24 mouse cellular contexts compared by ENCODE assay signal in the genomic region with DNA sequence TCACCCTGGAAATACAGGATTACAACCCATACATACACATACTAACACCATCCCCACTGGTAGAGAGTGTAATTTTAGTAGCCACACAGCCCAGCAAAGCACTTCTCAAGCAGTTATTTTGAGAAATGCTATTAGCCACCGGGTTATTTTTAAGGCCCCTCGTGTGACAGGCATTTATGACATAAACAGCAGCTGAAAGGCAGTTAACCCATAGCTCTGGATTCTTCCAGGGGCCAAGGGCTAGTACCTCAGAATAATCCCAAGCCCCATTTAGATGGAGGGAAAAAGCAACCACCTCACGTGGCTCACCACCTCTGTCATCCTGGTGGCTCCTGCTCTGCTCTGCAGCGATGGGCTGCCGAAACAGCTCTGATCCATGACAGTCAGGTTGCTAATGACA.
DNase-seq lines count a peak whose midpoint lies in the region; ATAC-seq and TF ChIP-seq lines count a peak whose summit lies in the region.
"Had no signal": no experiment of that assay in that cellular context is flagged by ENCODE, and none has a peak within 500 bp of the region (broad histone marks: within the 10 kb centered on the region; RNA-seq: fewer than 3 reads in every experiment).

No protein-coding gene starts in this region.

- no peak overlapping the region for H3K9ac ChIP-seq in heart, adult 2 months (ENCODE audit: low read depth, low read length)
- H3K9ac ChIP-seq in heart, embryonic 12.5 days: no peak overlapping the region
- H3K9ac ChIP-seq in limb, embryonic 14.5 days (ENCODE audit: low read depth, low read length, severe bottlenecking): no peak overlapping the region
- H3K9ac ChIP-seq: embryonic facial prominence, embryonic 12.5 days; forebrain, embryonic 12.5 days; forebrain, embryonic 15.5 days; hindbrain, embryonic 13.5 days; intestine, embryonic 15.5 days had no signal

- TF ChIP-seq POLR2A in heart, adult 2 months (IDR thresholded peaks at IDR 0.05; ENCODE audit: insufficient read depth, low read depth, low read length): no peak
- no peak for TF ChIP-seq POLR2A in limb, embryonic 14.5 days (IDR thresholded peaks at IDR 0.05; ENCODE audit: borderline replicate concordance, extremely low read depth, insufficient read depth, insufficient read length)

- no peaks in the 10 kb centered on the region for H3K36me3 ChIP-seq in heart, adult 2 months (ENCODE audit: control insufficient read depth, insufficient read depth, low read length)
- no peaks in the 10 kb centered on the region for H3K36me3 ChIP-seq in heart, embryonic 12.5 days
- no peaks in the 10 kb centered on the region for H3K36me3 ChIP-seq in limb, embryonic 14.5 days (ENCODE audit: control insufficient read depth, insufficient read depth, low read length)
- no peaks in the 10 kb centered on the region for H3K36me3 ChIP-seq in limb, embryonic 10.5 days
- H3K36me3 ChIP-seq: embryonic facial prominence, embryonic 12.5 days; forebrain, embryonic 12.5 days; forebrain, embryonic 15.5 days; G1E; hindbrain, embryonic 10.5 days; hindbrain, embryonic 13.5 days; intestine, embryonic 15.5 days had no signal

- peaks cover 2% of the 10 kb centered on the region; the same call in 1 of the 2 replicates for H3K4me1 ChIP-seq in heart, adult 2 months (ENCODE audit: control insufficient read depth, insufficient read depth, low read length)
- H3K4me1 ChIP-seq in heart, embryonic 12.5 days (replicated peaks): peaks cover 17% of the 10 kb centered on the region
- H3K4me1 ChIP-seq in limb, embryonic 14.5 days (ENCODE audit: control insufficient read depth, insufficient read depth, low read length): no peaks in the 10 kb centered on the region
- no peaks in the 10 kb centered on the region; the same call in 1 of the 2 replicates for H3K4me1 ChIP-seq in limb, embryonic 10.5 days
- H3K4me1 ChIP-seq: embryonic facial prominence, embryonic 12.5 days; forebrain, embryonic 12.5 days; hindbrain, embryonic 10.5 days; hindbrain, embryonic 13.5 days; intestine, embryonic 15.5 days had no signal

- TF ChIP-seq EP300 in heart, adult 2 months (IDR thresholded peaks at IDR 0.05; ENCODE audit: insufficient read depth, low read depth, low read length): no peak

- no peak overlapping the region for H3K4me2 ChIP-seq in heart, embryonic 12.5 days
- H3K4me2 ChIP-seq in limb, embryonic 14.5 days (replicated peaks; ENCODE audit: low read depth, low read length, severe bottlenecking): no peak overlapping the region
- H3K4me2 ChIP-seq: embryonic facial prominence, embryonic 12.5 days; forebrain, embryonic 12.5 days; forebrain, embryonic 15.5 days; hindbrain, embryonic 13.5 days; intestine, embryonic 15.5 days had no signal

- peak; percentile 71 for DNase-seq in gastrocnemius, adult 18-20 months (ENCODE audit: low spot score)
- no peak for DNase-seq in gastrocnemius, postnatal 4 days (ENCODE audit: low spot score in 2 of 2)
- DNase-seq in heart, adult 2 months: no peak
- no peak for DNase-seq in limb, embryonic 14.5 days (ENCODE audit: low spot score)
- no peak for DNase-seq in limb, embryonic 10.5 days (ENCODE audit: low spot score)
- DNase-seq: adrenal gland, postnatal 10 days; adrenal gland, postnatal 36 days; B cell, adult 2 months; cerebellum, adult 9-10 months; cerebellum, postnatal 14 days; kidney, adult 11 months; kidney, adult 8-10 months had no signal

- no peaks in the 10 kb centered on the region for H3K27me3 ChIP-seq in heart, adult 2 months (ENCODE audit: control insufficient read depth, insufficient read depth, low read length)
- no peaks in the 10 kb centered on the region for H3K27me3 ChIP-seq in heart, embryonic 12.5 days (replicated peaks)
- no peaks in the 10 kb centered on the region for H3K27me3 ChIP-seq in limb, embryonic 14.5 days (ENCODE audit: control insufficient read depth, insufficient read depth, low read length)
- no peaks in the 10 kb centered on the region for H3K27me3 ChIP-seq in limb, embryonic 10.5 days (ENCODE audit: low read depth, poor library complexity, severe bottlenecking)
- H3K27me3 ChIP-seq: CH12.LX; embryonic facial prominence, embryonic 12.5 days; forebrain, embryonic 12.5 days; forebrain, embryonic 15.5 days; hindbrain, embryonic 13.5 days; intestine, embryonic 15.5 days; Patski had no signal

- no peak overlapping the region for H3K4me3 ChIP-seq in heart, adult 2 months
- H3K4me3 ChIP-seq in heart, embryonic 12.5 days: no peak overlapping the region
- H3K4me3 ChIP-seq in limb, embryonic 14.5 days (replicated peaks; ENCODE audit: low read length): no peak overlapping the region
- H3K4me3 ChIP-seq in limb, embryonic 10.5 days: no peak overlapping the region
- H3K4me3 ChIP-seq: embryonic facial prominence, embryonic 12.5 days; erythroblast, embryonic 14.5 days; forebrain, embryonic 12.5 days; forebrain, embryonic 15.5 days; hindbrain, embryonic 10.5 days; hindbrain, embryonic 13.5 days; intestine, embryonic 15.5 days had no signal

- H3K27ac ChIP-seq in heart, adult 2 months: peak overlapping the region; percentile 31; the same call in 1 of the 2 replicates
- H3K27ac ChIP-seq in heart, embryonic 12.5 days (ENCODE audit: poor library complexity, severe bottlenecking): no peak overlapping the region
- no peak overlapping the region for H3K27ac ChIP-seq in limb, embryonic 14.5 days (replicated peaks; ENCODE audit: low read depth, low read length)
- H3K27ac ChIP-seq in limb, embryonic 10.5 days: no peak overlapping the region
- H3K27ac ChIP-seq: embryonic facial prominence, embryonic 12.5 days; forebrain, embryonic 12.5 days; forebrain, embryonic 15.5 days; hindbrain, embryonic 10.5 days; hindbrain, embryonic 13.5 days; intestine, embryonic 15.5 days had no signal

- ATAC-seq in heart, embryonic 12.5 days (ENCODE audit: insufficient number of reproducible peaks, low FRiP score): no peak
- ATAC-seq in limb, embryonic 14.5 days (ENCODE audit: low FRiP score, low read depth): 0 out of 2 replicates have a peak, but pooled peaks have one; percentile 30
- ATAC-seq: forebrain, embryonic 15.5 days; hindbrain, embryonic 16.5 days; intestine, embryonic 15.5 days; Patski had no signal

- H3K9me3 ChIP-seq in heart, embryonic 12.5 days (replicated peaks): no peaks in the 10 kb centered on the region
- H3K9me3 ChIP-seq in limb, embryonic 14.5 days (ENCODE audit: control insufficient read depth, low read length): no peaks in the 10 kb centered on the region
- H3K9me3 ChIP-seq in limb, embryonic 10.5 days (replicated peaks): no peaks in the 10 kb centered on the region
- H3K9me3 ChIP-seq: embryonic facial prominence, embryonic 12.5 days; forebrain, embryonic 12.5 days; forebrain, embryonic 15.5 days; G1E; hindbrain, embryonic 10.5 days; hindbrain, embryonic 13.5 days; intestine, embryonic 15.5 days had no signal

- TF ChIP-seq CTCF in heart, adult 2 months (IDR thresholded peaks at IDR 0.05): no peak

- intact Hi-C loops in heart, adult 2 months (cut with DNase I): no loop called here

- H3K79me2 ChIP-seq in heart, adult 2 months (replicated peaks; ENCODE audit: control insufficient read depth, insufficient read depth, low read length): no peaks in the 10 kb centered on the region

- 68% methylated on average over 5 of the region's 5 CpGs for WGBS in heart, adult 2 months
- 67% methylated on average over 5 of the region's 5 CpGs for WGBS in heart, embryonic 12.5 days
- 68% methylated on average over 5 of the region's 5 CpGs for WGBS in limb, embryonic 14.5 days
- 76% methylated on average over 5 of the region's 5 CpGs for WGBS in limb, embryonic 10.5 days
